Mouse (Mus musculus): Measurements from ENCODE around the gene Dntt. TPM values are rescaled to one million over a fixed set of nuclear protein-coding genes. Genes with fewer than 3 reads are reported as not detected.

Dntt gene
- total RNA-seq, 2 experiments from 2014 or later = not detected

DNA sequence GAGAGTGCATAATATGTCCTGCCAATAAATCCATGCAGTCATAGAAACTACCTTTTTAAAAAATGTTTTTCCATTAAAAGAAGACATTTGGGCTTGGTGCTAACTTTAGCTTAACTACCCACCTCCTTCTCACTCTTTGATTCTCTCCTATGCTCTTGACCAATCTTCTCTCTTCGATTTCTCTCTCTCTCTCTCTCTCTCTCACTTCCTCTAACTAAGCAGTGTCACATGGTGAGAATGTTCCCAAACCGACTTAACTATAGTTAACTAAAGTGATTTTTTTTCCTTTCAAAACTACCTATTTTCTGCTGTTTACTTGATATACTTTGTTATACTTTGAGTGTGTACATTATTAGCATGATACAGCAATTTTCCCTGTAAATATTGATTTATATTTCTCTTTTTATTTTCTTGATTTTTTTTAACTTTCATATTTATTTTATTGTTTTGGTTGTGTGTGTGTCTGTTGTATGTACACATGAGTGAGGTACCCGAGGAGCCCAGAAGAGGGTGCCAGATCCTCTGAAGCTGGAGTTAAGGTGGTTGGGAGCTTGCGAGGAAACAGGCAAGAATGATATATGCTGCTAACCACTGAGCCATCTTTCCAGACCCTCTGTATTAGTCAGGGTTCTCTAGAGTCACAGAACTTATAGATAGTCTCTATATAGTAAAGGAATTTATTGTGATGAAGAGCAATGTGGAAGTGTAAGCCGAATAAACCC, 20.2 kb upstream of the Dntt start:
- DNase-seq = no peak

DNA sequence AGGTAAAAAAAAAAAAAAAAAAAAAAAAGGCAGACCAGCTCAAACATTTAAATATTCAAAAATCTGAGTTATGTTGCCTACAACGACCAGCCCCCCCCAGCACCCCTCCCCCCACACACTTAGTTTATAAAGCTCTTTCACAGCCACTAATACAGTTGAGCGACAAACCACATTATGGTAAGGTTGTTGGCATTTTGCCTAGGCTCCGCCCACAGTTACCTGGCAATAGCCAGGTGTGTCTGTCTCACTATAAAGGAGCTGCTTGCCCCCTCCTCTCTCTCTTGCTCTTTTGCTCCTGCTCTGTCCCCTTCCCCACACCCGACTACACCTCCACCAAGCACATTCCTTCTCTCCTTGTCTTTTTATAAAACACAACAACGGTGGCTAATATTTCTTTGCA, 17.4 kb upstream of the Dntt start:
- DNase-seq = no peak

DNA sequence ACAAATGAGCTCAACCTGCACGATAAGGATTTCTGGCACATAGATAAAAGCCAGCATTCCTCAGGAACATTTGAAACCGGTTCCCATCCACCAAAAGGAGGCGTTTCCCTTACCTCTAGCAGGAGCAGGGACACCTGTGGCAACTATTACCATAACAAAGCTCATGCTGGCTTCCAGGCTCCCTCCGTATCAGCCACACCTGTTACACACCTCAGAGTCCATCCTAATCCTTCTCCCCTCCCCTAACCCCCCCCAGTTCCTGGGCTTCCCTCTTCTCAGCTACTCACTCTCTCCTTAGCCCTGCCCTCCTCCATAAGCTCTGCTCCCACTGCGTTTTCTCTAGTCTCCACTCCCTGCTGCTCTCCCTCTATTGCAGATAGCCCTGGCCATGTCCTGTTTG, 15.5 kb upstream of the Dntt start:
- no peak for DNase-seq

DNA sequence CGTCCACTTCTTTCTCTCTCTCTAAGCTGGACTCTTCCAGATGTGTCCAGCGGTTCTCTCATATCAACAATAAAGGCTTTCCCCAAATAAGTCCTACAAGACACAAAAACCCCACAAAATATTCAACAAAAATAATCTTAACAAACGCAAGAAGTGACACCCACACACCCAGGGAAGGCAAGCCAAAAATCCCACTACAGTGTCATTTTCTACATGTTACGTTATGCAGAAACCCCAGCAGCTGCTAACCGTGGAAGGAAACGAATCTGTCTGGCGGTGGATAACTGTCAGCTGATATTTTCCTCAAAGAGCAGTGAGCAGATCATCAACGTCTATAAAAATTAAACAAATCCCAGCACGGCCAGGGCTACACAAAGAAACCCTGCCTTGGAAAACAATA, 15.1 kb upstream of the Dntt start:
- no peak for DNase-seq

DNA sequence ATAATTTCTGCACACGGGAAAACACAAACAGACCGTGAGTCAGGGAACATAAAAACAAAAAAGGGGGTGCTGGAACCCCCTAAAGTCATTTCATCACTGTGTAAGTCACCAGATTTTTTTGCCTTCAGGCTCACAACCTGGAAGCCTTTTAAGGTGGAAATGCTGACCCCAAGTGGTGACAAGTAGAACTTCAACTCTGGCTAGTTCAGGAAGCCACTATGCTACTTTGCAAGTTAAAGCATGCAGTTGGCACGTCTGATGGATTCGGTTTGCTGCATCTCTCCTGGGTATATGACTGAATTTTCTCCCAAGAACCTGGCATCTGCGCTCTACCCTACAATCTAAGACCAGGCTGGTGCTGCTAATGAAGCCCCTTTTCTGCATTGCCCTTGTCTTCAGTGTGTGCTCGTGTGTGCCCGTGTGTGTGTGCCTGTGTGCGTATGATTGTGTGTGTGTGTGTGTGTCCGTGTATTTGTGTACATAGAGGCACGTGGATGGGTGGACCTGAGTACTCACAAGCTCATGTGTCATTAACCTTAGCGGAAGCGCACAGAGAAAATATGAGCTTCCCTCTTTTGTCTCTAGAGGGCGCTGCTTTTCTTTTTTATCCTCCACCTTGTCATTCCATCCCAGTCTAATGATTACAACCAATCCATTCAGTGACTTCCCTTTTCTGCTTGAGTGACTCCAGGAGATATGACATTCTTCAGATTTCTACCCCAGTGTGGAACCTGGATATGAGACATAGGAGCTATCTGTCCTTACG, 12.9 kb upstream of the Dntt start:
- DNase-seq = peak; percentile 66 to 76

DNA sequence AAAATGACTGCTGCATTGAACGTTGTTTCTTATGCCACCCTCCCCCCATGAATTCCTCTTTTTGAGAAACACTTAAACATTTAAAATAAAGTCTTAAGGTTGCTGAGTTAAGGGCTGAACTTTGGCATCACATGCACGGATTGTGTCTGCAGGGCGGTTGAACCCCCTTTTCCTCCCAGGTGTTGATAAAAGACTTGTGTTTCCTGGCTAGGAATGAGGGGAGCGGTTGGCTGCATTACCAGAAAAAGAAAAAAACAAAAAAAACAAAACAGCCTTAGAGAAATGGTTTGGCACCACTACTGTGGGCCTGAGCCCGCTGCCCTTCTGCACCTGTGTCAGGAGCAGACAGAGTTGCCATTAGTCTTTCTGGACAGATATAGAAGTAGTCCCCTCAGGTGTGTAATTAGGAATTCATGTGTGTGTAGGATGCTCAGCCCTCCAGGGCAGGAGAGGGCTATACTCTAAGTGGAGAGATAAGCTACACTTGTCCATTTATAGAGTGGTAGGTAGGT, 9.9 kb upstream of the Dntt start:
- no peak for DNase-seq

DNA sequence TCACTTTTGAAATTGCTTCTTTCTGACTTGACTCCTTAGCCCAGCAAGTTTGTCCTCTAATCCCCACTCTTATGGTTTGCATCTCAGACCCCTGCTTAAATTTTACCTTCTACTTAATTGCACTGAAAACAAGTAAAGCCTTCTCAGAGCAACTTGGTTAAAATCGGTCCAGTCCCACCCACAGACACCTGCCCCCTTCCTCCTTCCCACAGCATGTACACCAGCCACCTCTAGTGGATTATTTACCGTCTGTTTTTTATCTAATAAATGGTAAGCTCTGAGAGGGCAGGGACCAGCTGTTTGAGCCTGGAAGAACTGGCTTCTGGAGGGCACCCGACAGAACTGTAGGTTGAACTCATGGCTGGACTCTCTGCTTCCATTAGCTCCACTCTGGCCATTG, 8.5 kb upstream of the Dntt start:
- no peak for DNase-seq

DNA sequence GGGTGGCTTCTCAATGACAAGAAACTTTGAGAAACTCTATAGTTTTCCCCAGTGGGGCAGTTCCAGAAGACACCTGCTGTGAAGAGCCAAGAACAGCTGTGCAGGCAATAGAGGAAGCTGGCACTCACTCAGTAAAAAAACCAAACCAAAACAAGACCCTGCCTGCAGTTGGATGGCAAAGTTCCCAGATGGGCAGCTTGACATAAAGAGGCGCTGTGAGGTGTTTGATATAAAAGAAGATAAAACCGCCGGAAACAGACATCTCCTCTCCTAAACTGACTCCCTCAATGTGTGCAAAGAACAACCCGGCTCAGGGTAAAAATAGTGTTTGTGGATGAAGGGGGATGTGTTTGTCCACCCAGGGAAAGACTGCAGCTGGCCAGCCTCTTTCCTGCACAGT, 6.8 kb upstream of the Dntt start:
- no peak for DNase-seq

DNA sequence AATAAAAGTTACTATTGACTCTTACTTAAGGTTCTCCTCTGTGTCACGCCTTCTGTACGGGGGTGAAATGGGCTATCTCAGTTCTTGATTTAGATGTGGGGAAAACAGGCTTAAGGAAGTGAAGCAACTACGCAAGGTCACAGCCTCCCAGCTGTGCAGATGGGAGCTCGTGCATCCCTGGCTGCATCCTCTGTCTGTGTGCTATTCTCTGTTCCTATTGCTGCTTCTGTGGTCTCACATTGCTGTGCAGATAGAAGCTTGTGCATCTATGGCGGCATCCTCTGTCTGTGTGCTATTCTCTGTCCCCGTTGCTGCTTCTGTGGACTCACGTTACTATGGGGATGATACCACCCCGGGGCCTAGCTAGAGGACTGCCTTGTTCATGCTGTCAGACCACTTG, 2.5 kb upstream of the Dntt start:
- DNase-seq = no peak

DNA sequence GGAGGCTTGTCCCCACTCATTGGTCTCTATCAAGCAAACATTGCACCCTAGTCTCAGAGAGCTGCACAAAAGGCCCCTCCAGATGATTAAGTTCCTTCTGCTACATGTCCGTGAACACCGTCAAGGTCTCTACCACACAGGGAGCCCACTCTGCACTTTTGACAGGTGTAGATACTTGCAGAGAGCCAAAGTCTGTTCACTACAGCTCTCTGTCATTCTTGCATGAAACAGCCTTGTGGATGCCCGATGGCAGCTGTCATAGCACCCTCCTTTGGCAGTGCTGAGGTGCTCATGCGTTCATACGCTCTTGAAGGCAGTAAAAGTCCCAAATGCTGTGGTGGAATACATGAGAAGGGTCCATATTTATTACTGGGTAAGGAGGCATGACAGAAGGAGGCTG, 2.1 kb upstream of the Dntt start:
- DNase-seq = no peak

DNA sequence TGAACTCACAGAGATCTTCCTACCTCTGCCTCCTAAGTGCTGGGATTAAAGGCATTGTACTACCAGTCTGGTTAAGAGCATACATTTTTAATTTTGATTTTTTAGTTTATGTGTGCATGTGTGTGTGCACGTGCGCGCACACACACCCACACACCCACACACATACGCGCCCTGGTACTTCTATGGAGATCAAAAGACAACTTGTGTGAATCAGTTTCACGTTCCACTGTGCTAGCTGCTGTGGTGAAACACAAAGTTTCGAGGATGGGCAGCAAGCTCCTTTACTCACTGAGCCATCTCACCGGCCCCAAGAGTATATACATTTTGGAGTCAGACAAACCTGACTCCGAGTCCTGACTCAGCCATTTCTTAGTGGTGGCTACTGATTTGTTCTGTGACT, 1.5 kb upstream of the Dntt start:
- DNase-seq = no peak

DNA sequence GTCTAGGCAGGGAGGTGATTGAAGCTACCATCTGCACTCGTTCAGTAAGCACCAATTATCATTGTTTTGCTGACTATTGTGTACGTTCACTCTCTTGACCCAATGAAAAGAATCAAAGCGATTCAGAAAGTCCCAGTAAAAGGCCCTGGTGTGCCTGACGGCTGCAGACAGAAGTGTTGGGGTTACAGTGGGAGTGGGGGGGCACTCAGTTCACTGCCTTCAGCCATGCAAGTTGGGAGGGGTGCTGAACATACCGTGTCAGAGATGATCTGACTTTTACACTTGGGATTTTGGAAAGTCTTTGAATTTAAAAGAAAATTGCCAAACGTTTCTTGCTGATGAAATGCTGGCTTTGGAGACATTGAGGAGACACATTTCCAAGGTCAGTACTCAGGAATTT, 1.1 kb downstream of the Dntt start:
- DNase-seq = no peak

DNA sequence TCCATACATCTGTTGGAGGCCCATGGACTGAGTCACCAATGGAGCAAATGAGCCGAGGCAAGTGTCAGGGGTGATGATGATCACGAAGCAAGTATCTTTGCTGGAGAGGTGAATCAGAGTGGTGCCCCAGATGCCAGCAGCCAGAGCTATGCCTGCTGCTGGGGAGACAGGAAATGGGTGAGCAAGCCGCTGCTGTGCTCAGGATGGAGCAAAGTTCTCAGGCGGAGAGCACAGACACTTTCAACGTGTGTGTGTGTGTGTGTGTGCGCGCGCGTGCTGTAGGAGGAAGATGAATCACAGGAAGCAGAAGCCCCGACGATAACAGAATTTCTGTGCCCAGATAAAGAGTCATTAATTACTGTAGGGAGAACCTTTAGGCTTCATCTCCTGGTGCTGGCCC, 1.9 kb downstream of the Dntt start:
- no peak for DNase-seq

DNA sequence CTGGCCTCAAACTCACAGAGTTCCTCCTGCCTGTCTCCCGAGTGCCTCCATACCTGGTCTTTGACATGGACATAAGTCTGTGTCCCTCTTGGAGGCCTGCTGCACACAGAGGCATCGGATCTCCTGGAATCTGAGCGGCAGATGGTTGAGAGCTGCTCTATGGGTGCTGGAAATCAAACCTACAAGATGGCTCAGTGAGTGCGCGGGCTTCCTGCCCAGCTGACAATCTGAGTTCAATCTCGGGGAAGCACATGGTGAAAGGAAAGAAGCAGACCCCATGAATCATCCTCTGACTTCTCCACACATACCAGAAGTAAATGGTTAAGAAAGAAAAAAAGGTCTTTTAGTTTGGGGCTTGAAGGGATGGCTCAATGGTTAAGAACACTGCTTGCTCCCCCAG, 2.8 kb downstream of the Dntt start:
- DNase-seq = no peak

DNA sequence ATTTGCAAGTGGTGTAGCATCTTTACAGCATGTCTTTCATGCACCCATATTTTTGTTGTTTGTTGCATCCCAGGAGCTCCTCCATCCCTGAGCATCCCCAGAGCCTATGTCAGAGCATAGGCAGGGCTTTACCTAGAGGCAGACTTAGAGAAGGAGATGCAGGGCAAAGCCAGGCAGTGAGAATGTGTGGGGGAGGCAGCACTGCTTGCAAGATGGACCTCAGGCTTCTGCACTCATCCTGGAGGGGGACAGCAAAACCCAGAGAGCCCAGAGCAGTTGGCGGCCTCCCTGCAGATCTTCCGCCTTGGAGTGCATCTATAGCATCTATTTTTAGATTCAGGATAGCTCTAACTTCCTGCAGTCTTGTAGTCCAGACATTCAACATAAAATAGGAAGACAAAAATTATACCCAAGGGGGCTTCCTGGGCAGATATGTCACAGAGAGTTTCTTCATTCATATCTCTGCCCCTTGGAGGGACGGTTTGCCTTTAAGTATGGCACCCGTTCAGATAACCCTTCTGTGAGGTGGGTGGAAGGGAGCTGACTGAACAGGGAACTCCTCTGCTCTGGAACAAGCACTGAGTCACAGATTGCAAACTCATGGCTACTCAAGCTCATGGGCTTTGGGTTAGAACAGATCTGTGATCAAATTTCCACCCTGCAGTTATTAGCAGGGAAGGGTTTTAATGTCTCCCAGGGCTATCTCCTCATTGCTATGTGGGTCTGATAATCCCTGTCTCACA, 6.9 kb downstream of the Dntt start:
- DNase-seq = no peak

DNA sequence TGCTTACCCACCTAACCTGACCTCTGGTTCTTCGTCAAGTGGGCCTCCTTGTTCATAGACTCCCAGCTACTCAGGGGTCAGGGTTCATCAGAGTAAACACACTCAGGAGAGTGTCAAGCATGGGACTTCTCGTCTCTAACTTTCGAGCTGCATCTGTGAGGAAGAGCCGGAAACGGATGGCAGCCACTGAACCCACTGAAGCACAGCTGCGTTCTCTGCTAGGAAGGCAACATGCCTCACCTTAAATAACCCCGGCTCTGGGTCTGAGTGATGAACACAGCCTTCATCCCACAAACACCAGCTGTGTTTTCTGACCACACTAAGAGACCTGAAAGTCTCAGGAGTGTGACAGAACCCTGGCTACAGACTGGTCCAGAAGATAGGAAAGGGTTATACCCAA, 10.0 kb downstream of the Dntt start:
- DNase-seq = no peak

DNA sequence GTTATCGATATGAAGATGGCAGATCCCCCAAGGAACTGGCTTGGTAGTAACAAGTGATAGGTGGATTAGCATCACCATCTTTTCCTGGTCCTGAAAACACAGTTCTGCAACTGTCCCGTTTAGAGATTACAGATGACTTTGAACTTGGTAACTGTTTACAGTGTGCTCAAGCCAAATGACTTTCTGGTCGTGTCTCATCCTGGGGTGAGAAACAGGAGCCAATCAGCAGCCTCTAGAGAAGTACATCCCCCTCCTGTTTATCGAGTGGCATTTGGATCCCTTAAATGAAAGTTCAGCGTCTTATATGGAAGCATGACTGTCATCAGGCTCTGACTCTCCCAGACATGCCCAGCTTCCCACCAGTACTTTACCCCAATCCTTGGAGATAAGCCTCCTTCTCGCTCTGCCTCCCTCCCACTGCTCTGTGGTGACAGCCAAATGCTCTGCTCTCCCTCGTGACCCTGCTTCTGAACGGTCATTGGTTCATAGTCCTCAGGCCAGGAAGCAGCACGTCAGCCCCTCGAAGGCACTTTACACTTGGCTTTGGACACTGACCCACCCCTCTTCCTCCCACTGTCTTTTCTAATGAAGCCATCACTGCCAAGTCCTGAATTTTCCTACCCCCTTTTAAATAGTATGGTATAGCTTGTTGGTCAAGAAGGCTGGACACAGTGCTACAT, 16.2 kb downstream of the Dntt start:
- no peak for DNase-seq

DNA sequence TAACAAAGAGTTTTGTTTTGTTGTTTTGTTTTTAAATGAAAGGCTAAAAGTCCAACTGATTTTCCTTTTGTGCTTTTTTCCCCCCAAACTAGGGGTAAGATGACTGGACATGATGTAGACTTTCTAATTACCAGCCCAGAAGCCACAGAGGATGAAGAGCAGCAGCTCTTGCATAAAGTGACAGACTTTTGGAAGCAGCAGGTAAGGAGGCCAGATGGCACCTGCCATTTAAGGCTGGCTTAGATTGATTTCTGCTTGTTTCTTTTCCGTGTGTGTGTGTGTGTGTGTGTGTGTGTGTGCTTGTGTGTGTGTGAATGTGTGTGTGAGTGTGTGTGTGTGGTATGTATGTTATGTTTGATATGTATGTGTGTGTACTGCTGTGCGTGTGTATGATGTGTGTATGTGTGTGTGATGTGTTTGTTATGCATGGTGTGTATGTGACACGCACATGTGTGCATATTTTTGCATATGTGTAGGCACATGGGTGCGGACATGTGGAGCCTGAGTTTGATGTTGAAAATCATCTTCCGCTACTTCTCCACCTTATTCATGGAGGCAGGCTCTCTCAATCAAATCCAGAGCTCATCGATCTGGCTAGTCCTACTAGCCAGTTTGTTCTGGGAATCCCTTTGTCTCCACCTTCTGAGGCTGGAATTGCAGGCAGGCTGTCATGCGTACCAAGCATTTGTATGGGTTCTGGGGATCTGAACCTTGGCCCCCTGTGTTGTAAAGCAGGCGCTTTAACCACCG, 18.5 kb downstream of the Dntt start:
- DNase-seq = no peak

DNA sequence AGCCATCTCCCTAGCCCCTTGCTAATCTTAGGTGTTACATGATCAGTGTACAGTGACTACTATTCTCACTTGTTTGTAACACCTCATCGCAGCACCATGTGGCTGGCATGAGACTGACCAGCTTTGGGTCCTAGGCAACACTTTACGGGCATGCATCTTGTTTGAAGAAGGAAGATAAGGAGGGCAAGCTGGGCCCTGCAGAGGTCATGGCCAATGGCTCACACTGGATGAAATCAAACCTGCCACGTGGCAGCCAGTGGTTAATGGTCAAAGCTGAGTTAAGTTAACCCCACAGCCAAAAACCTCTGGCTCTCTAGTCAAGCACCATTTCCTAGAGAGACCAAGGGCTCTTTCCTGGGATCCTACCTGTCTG, 19.1 kb downstream of the Dntt start:
- DNase-seq = no peak

DNA sequence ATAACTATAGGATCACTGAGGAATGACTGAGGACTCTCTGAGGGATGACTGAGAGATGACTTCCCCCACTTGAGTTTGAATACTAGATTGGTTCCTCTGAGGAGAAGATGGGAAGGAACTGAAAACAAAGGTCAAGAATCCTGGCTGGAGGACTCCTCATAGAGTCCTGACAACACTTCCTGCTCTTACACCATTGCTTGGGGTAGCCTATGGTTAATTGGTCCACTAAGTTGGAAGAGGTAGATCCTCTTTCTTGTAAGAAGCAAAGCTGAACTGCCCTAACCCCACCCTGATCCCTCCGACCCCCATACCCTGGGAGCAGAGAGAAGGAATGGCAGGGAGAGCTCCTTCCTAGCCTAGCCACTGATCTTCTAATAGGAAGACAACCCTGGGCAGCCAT, 22.6 kb downstream of the Dntt start:
- DNase-seq = no peak

DNA sequence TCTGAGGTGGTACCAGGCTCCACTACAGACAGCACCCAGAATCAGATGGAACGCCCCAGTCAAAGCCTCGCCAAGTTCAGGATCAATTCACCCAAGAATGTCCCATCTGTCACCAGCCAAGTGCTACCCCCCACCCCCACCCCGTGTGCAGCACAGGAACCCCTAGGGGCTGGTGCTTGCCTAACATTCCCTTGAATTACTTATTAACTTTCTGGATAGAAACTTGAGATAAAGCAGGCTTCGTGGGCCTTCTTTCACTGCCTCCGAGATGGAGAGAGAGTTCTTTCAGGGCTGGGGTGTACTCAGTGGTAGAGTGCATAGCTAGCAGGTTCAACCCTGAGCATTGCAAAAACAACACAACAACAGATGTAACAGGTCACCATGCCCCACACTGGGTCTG, 23.2 kb downstream of the Dntt start:
- DNase-seq = no peak

DNA sequence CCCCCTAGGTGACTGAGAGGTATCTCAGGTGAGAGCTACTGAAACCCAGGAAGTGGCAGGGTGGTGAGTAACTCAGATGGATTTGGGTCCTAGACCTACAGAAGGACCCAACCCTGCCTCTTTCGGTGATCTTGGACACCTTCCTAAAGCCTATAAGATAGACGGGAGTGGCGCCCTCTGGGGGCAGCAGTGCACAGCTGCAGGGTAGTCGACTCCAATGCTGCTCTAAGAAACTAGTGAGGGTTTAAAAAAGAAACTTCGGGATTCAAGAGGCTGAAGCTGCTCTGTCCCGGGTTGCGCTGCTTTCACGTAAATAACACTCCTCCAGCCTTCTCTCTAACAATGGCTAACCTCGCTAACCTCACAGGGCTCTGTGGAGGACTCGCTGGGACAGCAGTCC, 24.5 kb downstream of the Dntt start:
- peak in 1 of 2 experiments; percentile 26 for DNase-seq
